Mouse (Mus musculus) lung, postnatal 0 days (tissue): ENCODE data around the gene Gm5678. TPM values are rescaled to one million over a fixed set of nuclear protein-coding genes. Genes with fewer than 3 reads are reported as not detected.
A peak's percentile ranks its signal among the peaks of the same experiment; 100 is the strongest.

ENCODE experiments used
- ATAC-seq: fragments of 200-750 bp; cut with Nextera tagmentation; 2 replicates; pipeline ENCODE4 v1.8.0; 2017; ENCODE audit warnings: moderate library complexity
- DNase-seq: peaks from one replicate; pipeline ENCODE4 v3.0.0-alpha.2; 2016; ENCODE audit warnings: low spot score
- H3K27ac ChIP-seq: fragments of 300-500 bp; sonication (generic); 2 replicates; pipeline ENCODE4 v1.5.1; 2014; ENCODE audit warnings: antibody characterized with exemption, mild to moderate bottlenecking, low read length, mixed read lengths
- H3K27me3 ChIP-seq: fragments of 300-500 bp; sonication (generic); replicated peaks from 2 replicates; pipeline ENCODE4 v1.6.1; 2014; ENCODE audit warnings: low read length, mixed read lengths; ENCODE audit not compliant: insufficient read depth
- H3K36me3 ChIP-seq: fragments of 300-500 bp; sonication (generic); 2 replicates; pipeline ENCODE4 v1.6.1; 2014; ENCODE audit warnings: low read length, mixed read lengths; ENCODE audit not compliant: insufficient read depth
- H3K4me1 ChIP-seq: fragments of 300-500 bp; sonication (generic); 2 replicates; pipeline ENCODE4 v1.6.1; 2014; ENCODE audit warnings: antibody characterized with exemption, low read depth, low read length, mixed read lengths; ENCODE audit not compliant: insufficient read depth
- H3K4me2 ChIP-seq: fragments of 300-500 bp; sonication (generic); replicated peaks from 2 replicates; pipeline ENCODE4 v1.6.1; 2014; ENCODE audit warnings: low read depth, mild to moderate bottlenecking, low read length, moderate library complexity, mixed read lengths
- H3K4me3 ChIP-seq: fragments of 300-500 bp; sonication (generic); 2 replicates; pipeline ENCODE4 v1.5.1; 2014; ENCODE audit warnings: low read depth, low read length
- H3K9ac ChIP-seq: fragments of 300-500 bp; sonication (generic); replicated peaks from 2 replicates; pipeline ENCODE4 v1.6.1; 2014; ENCODE audit warnings: low read depth, mild to moderate bottlenecking
- H3K9me3 ChIP-seq: fragments of 300-500 bp; sonication (generic); 2 replicates; pipeline ENCODE4 v1.6.1; 2016; ENCODE audit warnings: low read length, mixed read lengths
- CTCF ChIP-seq: IDR thresholded peaks from 2 replicates; pipeline ENCODE4 v1.5.1; 2016; ENCODE audit warnings: antibody characterized with exemption, mild to moderate bottlenecking
- EP300 ChIP-seq: IDR thresholded peaks from 2 replicates; pipeline ENCODE4 v1.6.1; 2016; ENCODE audit warnings: antibody characterized with exemption, mild to moderate bottlenecking, control low read depth
- WGBS: fragments of 180-500 bp; shearing (Covaris S2); extraction: QIAGEN DNeasy Blood & Tissue Kit; methylation state at CpG from one replicate; pipeline ENCODE4 v1.1.7; 2014; 5-methylcytosine and 5-hydroxymethylcytosine counted together
- polyA plus RNA-seq: library from polyadenylated mRNA; unstranded; fragments of >200 nt; fragmentation: Nextera tagmentation; extraction: Ambion mirVana; gene quantifications from 2 replicates; pipeline ENCODE4 v1.2.1, GENCODE M21; 2015

The Gm5678 gene
- polyA plus RNA-seq, 1 experiment from 2014 or later = not detected

- TF ChIP-seq EP300 (no peak), CTCF (no peak)
- Histone ChIP-seq H3K27me3 (no peaks in the 10 kb centered on the region), H3K4me3 (no peak within 1 kb of the TSS), H3K36me3 (no peaks in the 10 kb centered on the region), H3K9me3 (no peaks in the 10 kb centered on the region), H3K4me2 (peak within 1 kb of the TSS; percentile 72), H3K4me1 (peaks cover 15% of the 10 kb centered on the region; the same call in 1 of the 2 replicates), H3K27ac (no peak within 1 kb of the TSS), H3K9ac (no peak within 1 kb of the TSS)
- DNase-seq (no peak), ATAC-seq (no peak)
- WGBS = 66% methylated on average over 4 of the region's 4 CpGs
Observed at GRCm38 (mm10) chr16:93605553-93605952, 22.3 kb upstream of the Gm5678 start, which contains the start of gene Cbr1. TSS of gene Cbr1 (plus strand) at chr16:93605853.

GRCm38 (mm10) chr16:93606146-93606545 is 21.8 kb upstream of the Gm5678 start:
- H3K36me3 ChIP-seq = no peaks in the 10 kb centered on the region
- no peak overlapping the region for H3K27ac ChIP-seq
- ATAC-seq (no peak), DNase-seq (no peak)
- no peak overlapping the region for H3K9ac ChIP-seq
- H3K9me3 ChIP-seq = no peaks in the 10 kb centered on the region
- TF ChIP-seq EP300 (no peak), CTCF (no peak)
- WGBS = 88% methylated on average over 7 of the region's 7 CpGs
- peaks cover 15% of the 10 kb centered on the region; the same call in 1 of the 2 replicates for H3K4me1 ChIP-seq
- no peak overlapping the region for H3K4me3 ChIP-seq
- no peaks in the 10 kb centered on the region for H3K27me3 ChIP-seq
- H3K4me2 ChIP-seq = no peak overlapping the region

- Histone ChIP-seq H3K36me3 (no peaks in the 10 kb centered on the region), H3K4me3 (peak overlapping the region; percentile 55), H3K4me1 (peaks cover 15% of the 10 kb centered on the region; the same call in 1 of the 2 replicates), H3K27ac (peak overlapping the region; percentile 57), H3K27me3 (no peaks in the 10 kb centered on the region), H3K9me3 (no peaks in the 10 kb centered on the region), H3K4me2 (peak overlapping the region; percentile 90), H3K9ac (peak overlapping the region; percentile 51)
- under 1% methylated on average over 32 of the region's 32 CpGs for WGBS
- ATAC-seq (peak; percentile 46), DNase-seq (peak; percentile 95)
- TF ChIP-seq CTCF (peak; percentile 18; the same call in 1 of the 2 replicates), EP300 (no peak)
Observed at GRCm38 (mm10) chr16:93607669-93608101, 20.2 kb upstream of the Gm5678 start.

- H3K27ac ChIP-seq = no peak overlapping the region
- H3K27me3 ChIP-seq = no peaks in the 10 kb centered on the region
- DNase-seq = no peak
- peak overlapping the region; percentile 90 for H3K4me2 ChIP-seq
- no peaks in the 10 kb centered on the region for H3K9me3 ChIP-seq
- no peak for TF ChIP-seq EP300
- H3K9ac ChIP-seq = no peak overlapping the region
- H3K4me1 ChIP-seq = peaks cover 15% of the 10 kb centered on the region; the same call in 1 of the 2 replicates
- 53% methylated on average over 7 of the region's 8 CpGs for whole genome bisulfite sequencing
- H3K36me3 ChIP-seq = no peaks in the 10 kb centered on the region
- ATAC-seq = no peak
- no peak overlapping the region for H3K4me3 ChIP-seq
Observed at GRCm38 (mm10) chr16:93608731-93609130, 19.2 kb upstream of the Gm5678 start.

GRCm38 (mm10) chr16:93609796-93610195 is 18.1 kb upstream of the Gm5678 start:
- no peaks in the 10 kb centered on the region for H3K9me3 ChIP-seq
- H3K4me1 ChIP-seq = peaks cover 9% of the 10 kb centered on the region; the same call in 1 of the 2 replicates
- no peak overlapping the region for H3K27ac ChIP-seq
- no peak overlapping the region for H3K9ac ChIP-seq
- no peaks in the 10 kb centered on the region for H3K36me3 ChIP-seq
- H3K27me3 ChIP-seq = no peaks in the 10 kb centered on the region
- 89% methylated on average over 4 of the region's 4 CpGs for WGBS
- no peak overlapping the region for H3K4me2 ChIP-seq
- no peak overlapping the region for H3K4me3 ChIP-seq
- TF ChIP-seq CTCF (no peak), EP300 (no peak)
- DNase-seq = no peak
- no peak for ATAC-seq

- no peak overlapping the region for H3K4me2 ChIP-seq
- no peak overlapping the region for H3K27ac ChIP-seq
- DNase-seq (no peak), ATAC-seq (no peak)
- no peaks in the 10 kb centered on the region for H3K36me3 ChIP-seq
- H3K9ac ChIP-seq = no peak overlapping the region
- 83% methylated on average over 4 of the region's 4 CpGs for WGBS
- H3K9me3 ChIP-seq = no peaks in the 10 kb centered on the region
- no peak overlapping the region for H3K4me3 ChIP-seq
- no peaks in the 10 kb centered on the region for H3K27me3 ChIP-seq
- TF ChIP-seq CTCF = no peak
- no peak for TF ChIP-seq EP300
- peaks cover 8% of the 10 kb centered on the region; the same call in 1 of the 2 replicates for H3K4me1 ChIP-seq
Observed at GRCm38 (mm10) chr16:93610961-93611360, 16.9 kb upstream of the Gm5678 start.
